Mouse (Mus musculus) neural tube, embryonic 13.5 days (tissue): ENCODE measurements at regions not wholly inside any gene's neighbourhood (a gene's known extent, or its start where the extent isn't known, plus 50 kb on each side); places are given as distances from the start of the nearest gene placed in this dataset.

Experiments used
- ATAC-seq: fragments of 200-750 bp; cut with Nextera tagmentation; 2 replicates; pipeline ENCODE4 v1.8.0; 2017; ENCODE audit warnings: low read depth, mild to moderate bottlenecking, moderate TSS enrichment, moderate library complexity
- H3K27ac ChIP-seq: fragments of 300-500 bp; sonication (generic); replicated peaks from 2 replicates; pipeline ENCODE4 v1.5.1; 2015; ENCODE audit warnings: moderate library complexity, mild to moderate bottlenecking, inconsistent platforms
- H3K27me3 ChIP-seq: fragments of 300-500 bp; sonication (generic); 2 replicates; pipeline ENCODE4 v1.6.1; 2015; ENCODE audit warnings: mild to moderate bottlenecking, inconsistent platforms
- H3K36me3 ChIP-seq: fragments of 300-500 bp; sonication (generic); 2 replicates; pipeline ENCODE4 v1.6.1; 2015; ENCODE audit warnings: mild to moderate bottlenecking, inconsistent platforms
- H3K4me1 ChIP-seq: fragments of 300-500 bp; sonication (generic); replicated peaks from 2 replicates; pipeline ENCODE4 v1.6.1; 2015; ENCODE audit warnings: inconsistent platforms
- H3K4me2 ChIP-seq: fragments of 300-500 bp; sonication (generic); 2 replicates; pipeline ENCODE4 v1.6.1; 2015; ENCODE audit warnings: inconsistent platforms, mild to moderate bottlenecking, moderate library complexity
- H3K4me3 ChIP-seq: fragments of 300-500 bp; sonication (generic); 2 replicates; pipeline ENCODE4 v1.5.1; 2015; ENCODE audit warnings: mild to moderate bottlenecking, inconsistent platforms
- H3K9ac ChIP-seq: fragments of 300-500 bp; sonication (generic); 2 replicates; pipeline ENCODE4 v1.6.1; 2015; ENCODE audit warnings: moderate library complexity, mild to moderate bottlenecking, inconsistent platforms
- H3K9me3 ChIP-seq: fragments of 300-500 bp; sonication (generic); 2 replicates; pipeline ENCODE4 v1.6.1; 2016; ENCODE audit warnings: inconsistent platforms
- WGBS: fragments of 180-500 bp; shearing (Covaris S2); methylation state at CpG from one replicate; pipeline ENCODE4 v1.1.7; 2015; 5-methylcytosine and 5-hydroxymethylcytosine counted together

DNA sequence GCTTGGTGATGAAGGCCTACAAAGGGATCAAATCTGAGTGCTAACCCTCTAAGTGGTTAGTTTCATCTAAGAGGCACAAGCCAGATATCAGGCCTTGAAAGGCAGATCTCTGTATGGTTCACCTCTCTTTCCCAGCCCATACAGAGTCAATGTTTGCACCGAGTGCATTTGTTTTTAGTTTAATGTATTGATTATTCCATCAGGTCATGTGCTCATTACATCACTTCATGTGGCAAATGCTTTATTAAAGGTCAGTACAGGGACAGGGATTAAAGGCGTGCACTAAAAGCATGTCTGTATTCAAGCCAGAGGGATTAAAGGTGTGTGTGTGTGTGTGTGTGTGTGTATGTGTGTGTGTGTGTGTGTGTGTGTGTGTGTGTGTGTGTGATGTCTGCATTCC lies 132.5 kb upstream of the Dcn start:
- Histone ChIP-seq H3K4me2 (no peak overlapping the region), H3K4me3 (no peak overlapping the region), H3K36me3 (no peaks in the 10 kb centered on the region), H3K4me1 (no peaks in the 10 kb centered on the region), H3K9ac (no peak overlapping the region), H3K9me3 (no peaks in the 10 kb centered on the region), H3K27me3 (no peaks in the 10 kb centered on the region), H3K27ac (no peak overlapping the region)
- 88% methylated on average over 2 of the region's 2 CpGs for WGBS
- ATAC-seq: no peak

DNA sequence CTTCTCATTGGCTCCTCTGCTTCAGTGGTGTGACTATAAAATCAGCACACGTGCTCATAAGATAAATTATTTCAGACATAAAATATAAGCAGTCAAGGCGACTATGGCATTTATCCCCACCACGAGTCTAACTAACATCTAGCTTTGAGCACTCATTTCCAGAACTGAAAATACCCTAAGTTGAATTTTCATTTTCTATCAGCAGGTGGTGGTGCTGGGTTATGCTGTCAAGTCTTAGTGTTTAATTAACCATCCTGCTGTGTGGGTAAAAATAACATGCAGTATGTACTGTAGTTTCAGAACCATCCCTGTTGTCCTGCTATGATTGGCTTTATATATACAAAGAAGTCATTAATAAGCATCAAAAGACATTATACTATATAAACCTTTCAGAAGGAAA lies 110.8 kb upstream of the Dcn start:
- no peak for ATAC-seq
- WGBS: 71% methylated on average over 3 of the region's 3 CpGs
- Histone ChIP-seq H3K27me3 (no peaks in the 10 kb centered on the region), H3K4me3 (no peak overlapping the region), H3K9ac (no peak overlapping the region), H3K36me3 (no peaks in the 10 kb centered on the region), H3K9me3 (no peaks in the 10 kb centered on the region), H3K4me1 (no peaks in the 10 kb centered on the region), H3K4me2 (no peak overlapping the region), H3K27ac (no peak overlapping the region)

DNA sequence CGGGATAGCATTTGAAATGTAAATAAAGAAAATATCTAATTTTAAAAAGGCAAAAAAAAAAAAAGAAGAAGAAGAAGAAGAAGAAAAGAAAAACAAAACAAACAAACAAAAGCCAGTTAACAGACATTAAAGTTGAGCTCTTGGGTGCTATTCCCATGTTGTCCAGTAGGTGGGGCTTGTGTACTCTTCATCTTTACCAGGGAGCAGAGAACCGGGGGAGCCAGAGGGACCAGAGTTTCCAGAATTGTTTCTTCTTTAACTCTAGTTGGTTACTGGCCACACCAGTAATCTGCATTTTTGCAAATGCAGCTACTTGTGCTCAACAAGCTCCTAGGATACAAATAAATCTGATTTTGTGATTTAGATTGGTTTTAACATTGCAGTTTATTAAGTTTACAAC lies 103.6 kb upstream of the Dcn start:
- Histone ChIP-seq H3K4me1 (no peaks in the 10 kb centered on the region), H3K4me2 (no peak overlapping the region), H3K27me3 (no peaks in the 10 kb centered on the region), H3K9ac (no peak overlapping the region), H3K36me3 (no peaks in the 10 kb centered on the region), H3K27ac (no peak overlapping the region), H3K4me3 (no peak overlapping the region), H3K9me3 (no peaks in the 10 kb centered on the region)
- WGBS: 13% methylated on average over 2 of the region's 2 CpGs
- no peak for ATAC-seq

- no peak for ATAC-seq
- WGBS: 71% methylated on average over 4 of the region's 4 CpGs
- Histone ChIP-seq H3K4me3 (no peak overlapping the region), H3K27me3 (no peaks in the 10 kb centered on the region), H3K4me1 (no peaks in the 10 kb centered on the region), H3K36me3 (no peaks in the 10 kb centered on the region), H3K4me2 (no peak overlapping the region), H3K9ac (no peak overlapping the region), H3K9me3 (no peaks in the 10 kb centered on the region), H3K27ac (no peak overlapping the region)
These were observed 103.0 kb upstream of the Dcn start for GRCm38 (mm10) chr10:97376376-97376775.

- no peak overlapping the region for H3K9ac ChIP-seq
- no peaks in the 10 kb centered on the region for H3K27me3 ChIP-seq
- no peaks in the 10 kb centered on the region for H3K36me3 ChIP-seq
- no peak overlapping the region for H3K27ac ChIP-seq
- H3K9me3 ChIP-seq: no peaks in the 10 kb centered on the region
- H3K4me2 ChIP-seq: no peak overlapping the region
- no peak for ATAC-seq
- no peaks in the 10 kb centered on the region for H3K4me1 ChIP-seq
- H3K4me3 ChIP-seq: no peak overlapping the region
These were observed 97.8 kb upstream of the Dcn start for GRCm38 (mm10) chr10:97381586-97381985.

DNA sequence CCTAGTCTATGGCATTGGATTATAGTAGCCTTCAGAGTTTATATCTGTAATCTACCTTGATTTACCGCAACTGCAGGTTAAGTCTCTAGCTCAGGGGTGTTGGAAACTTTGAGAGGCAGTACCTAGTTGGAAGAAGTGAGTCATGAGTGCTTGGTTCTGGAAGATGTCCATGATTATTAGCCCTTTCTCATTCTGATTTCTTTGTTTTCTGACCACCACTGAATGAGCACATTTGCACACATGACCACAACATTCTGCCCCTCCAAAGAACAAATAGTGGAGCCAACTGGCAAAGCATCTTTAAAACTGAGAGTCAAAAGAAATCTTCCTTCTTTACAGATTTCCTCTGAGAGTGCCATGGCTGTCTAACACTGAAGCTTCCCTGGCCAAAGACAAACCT lies 95.5 kb upstream of the Dcn start:
- H3K4me2 ChIP-seq: no peak overlapping the region
- no peaks in the 10 kb centered on the region for H3K27me3 ChIP-seq
- no peaks in the 10 kb centered on the region for H3K4me1 ChIP-seq
- H3K9me3 ChIP-seq: no peaks in the 10 kb centered on the region
- no peak for ATAC-seq
- no peak overlapping the region for H3K9ac ChIP-seq
- no peak overlapping the region for H3K27ac ChIP-seq
- WGBS: 97% methylated on average over 1 of the region's 1 CpGs
- no peaks in the 10 kb centered on the region for H3K36me3 ChIP-seq
- H3K4me3 ChIP-seq: no peak overlapping the region

DNA sequence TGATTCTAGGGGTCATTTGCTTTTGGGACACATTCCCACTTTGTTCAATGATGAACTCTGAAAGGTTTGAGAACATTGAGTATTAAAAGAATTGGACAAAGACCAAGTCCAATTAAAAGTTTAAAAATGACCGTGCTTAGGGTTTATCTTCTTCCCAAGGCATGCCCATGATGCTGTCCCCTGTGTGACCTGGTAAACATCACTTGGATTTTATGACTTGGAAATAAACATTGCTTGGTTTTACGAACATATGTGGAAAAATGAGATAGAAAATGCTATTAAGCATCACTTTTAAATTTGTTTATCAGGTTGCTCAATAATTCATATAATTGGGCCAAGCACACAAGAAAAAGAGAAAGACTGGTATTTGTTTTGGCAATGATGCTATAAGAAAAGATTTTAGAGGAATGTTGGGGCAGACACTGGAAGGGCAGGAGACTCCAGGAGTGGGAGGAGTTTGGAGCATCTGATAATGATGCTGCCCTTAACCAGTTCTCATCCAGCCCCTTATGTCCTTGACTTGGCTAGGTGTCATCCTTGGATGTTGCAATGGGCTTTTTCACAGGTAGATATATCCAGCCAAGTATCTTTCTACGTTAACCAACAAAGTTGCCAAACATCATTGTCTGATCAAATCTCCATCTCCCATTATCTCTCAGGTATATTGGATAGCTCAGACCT lies 92.1 kb upstream of the Dcn start:
- ATAC-seq: no peak
- Histone ChIP-seq H3K36me3 (no peaks in the 10 kb centered on the region), H3K27me3 (no peaks in the 10 kb centered on the region), H3K4me1 (no peaks in the 10 kb centered on the region), H3K9me3 (no peaks in the 10 kb centered on the region), H3K9ac (no peak overlapping the region), H3K4me3 (no peak overlapping the region), H3K27ac (no peak overlapping the region), H3K4me2 (no peak overlapping the region)
- 82% methylated on average over 3 of the region's 3 CpGs for WGBS

DNA sequence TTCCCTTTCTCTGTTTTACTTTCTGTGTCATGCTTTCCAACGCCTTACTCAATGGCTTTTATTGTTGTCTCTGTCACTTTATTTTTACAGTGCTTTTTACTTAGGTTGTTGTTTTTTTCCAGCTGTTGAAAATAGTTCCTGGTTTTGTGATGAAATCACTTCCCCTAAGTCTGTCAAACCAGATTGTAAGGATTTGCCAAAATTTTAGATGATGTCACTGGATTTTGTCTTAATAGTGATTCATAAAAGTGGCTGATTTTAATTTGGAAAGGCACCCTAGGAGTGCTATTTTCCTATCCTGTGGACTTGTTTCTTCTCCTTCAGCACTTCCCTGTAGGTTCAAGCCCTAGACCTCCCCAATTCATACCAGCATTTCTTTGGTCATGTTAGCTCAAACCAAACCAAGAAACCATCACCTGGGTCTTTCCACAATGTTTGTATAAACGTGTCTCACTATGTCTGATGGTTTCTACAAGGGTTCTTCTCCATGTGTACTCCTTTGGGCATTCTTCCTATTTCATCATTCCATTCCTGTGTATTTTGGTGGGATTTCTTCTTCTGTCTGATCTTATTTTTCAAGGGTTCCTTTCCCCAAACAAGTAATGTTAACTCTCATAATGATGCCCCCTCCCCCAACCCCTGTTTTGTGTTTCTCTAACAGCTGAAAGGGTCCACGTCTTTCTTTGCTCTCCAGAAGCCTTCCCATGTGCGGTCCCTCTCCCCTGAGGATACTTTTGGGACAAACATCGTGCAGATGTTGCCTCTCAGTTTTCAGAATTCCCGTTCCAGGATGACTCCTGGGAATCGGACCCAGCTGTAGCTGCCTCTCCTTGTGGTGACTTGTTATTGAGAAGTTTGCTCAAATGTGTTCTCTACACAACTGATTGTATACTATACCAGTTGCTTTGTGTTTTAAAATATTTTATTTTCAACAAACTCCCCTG lies 89.5 kb upstream of the Dcn start:
- H3K9me3 ChIP-seq: no peaks in the 10 kb centered on the region
- no peaks in the 10 kb centered on the region for H3K27me3 ChIP-seq
- H3K36me3 ChIP-seq: no peaks in the 10 kb centered on the region
- no peak overlapping the region for H3K9ac ChIP-seq
- no peak overlapping the region for H3K4me3 ChIP-seq
- 72% methylated on average over 7 of the region's 7 CpGs for WGBS
- H3K4me1 ChIP-seq: no peaks in the 10 kb centered on the region
- ATAC-seq: no peak
- H3K27ac ChIP-seq: no peak overlapping the region
- H3K4me2 ChIP-seq: no peak overlapping the region

- no peak for ATAC-seq
- WGBS: 79% methylated on average over 9 of the region's 9 CpGs
- H3K9me3 ChIP-seq: no peaks in the 10 kb centered on the region
These were observed 82.2 kb upstream of the Dcn start for GRCm38 (mm10) chr10:97397062-97397771.

GRCm38 (mm10) chr10:97397896-97398295 lies 81.5 kb upstream of the Dcn start:
- no peak for ATAC-seq
- no peak overlapping the region for H3K27ac ChIP-seq
- no peak overlapping the region for H3K9ac ChIP-seq

More at GRCm38 (mm10) chr10:97397062-97397771, 82.2 kb upstream of the Dcn start:
- Histone ChIP-seq H3K4me1 (no peaks in the 10 kb centered on the region), H3K4me3 (no peak overlapping the region), H3K27ac (no peak overlapping the region), H3K4me2 (no peak overlapping the region), H3K27me3 (no peaks in the 10 kb centered on the region), H3K9ac (no peak overlapping the region), H3K36me3 (no peaks in the 10 kb centered on the region)

GRCm38 (mm10) chr10:97402524-97402923 lies 76.9 kb upstream of the Dcn start:
- 92% methylated on average over 2 of the region's 2 CpGs for WGBS
- H3K27me3 ChIP-seq: no peaks in the 10 kb centered on the region
- no peaks in the 10 kb centered on the region for H3K4me1 ChIP-seq
- no peak overlapping the region for H3K27ac ChIP-seq
- no peaks in the 10 kb centered on the region for H3K36me3 ChIP-seq
- H3K4me2 ChIP-seq: no peak overlapping the region
- H3K9me3 ChIP-seq: no peaks in the 10 kb centered on the region
- no peak overlapping the region for H3K9ac ChIP-seq
- no peak for ATAC-seq
- no peak overlapping the region for H3K4me3 ChIP-seq

More at GRCm38 (mm10) chr10:97397896-97398295, 81.5 kb upstream of the Dcn start:
- H3K9me3 ChIP-seq: no peaks in the 10 kb centered on the region
- H3K27me3 ChIP-seq: no peaks in the 10 kb centered on the region
- H3K4me1 ChIP-seq: no peaks in the 10 kb centered on the region
- 87% methylated on average over 2 of the region's 2 CpGs for WGBS
- no peaks in the 10 kb centered on the region for H3K36me3 ChIP-seq
- no peak overlapping the region for H3K4me2 ChIP-seq
- no peak overlapping the region for H3K4me3 ChIP-seq

DNA sequence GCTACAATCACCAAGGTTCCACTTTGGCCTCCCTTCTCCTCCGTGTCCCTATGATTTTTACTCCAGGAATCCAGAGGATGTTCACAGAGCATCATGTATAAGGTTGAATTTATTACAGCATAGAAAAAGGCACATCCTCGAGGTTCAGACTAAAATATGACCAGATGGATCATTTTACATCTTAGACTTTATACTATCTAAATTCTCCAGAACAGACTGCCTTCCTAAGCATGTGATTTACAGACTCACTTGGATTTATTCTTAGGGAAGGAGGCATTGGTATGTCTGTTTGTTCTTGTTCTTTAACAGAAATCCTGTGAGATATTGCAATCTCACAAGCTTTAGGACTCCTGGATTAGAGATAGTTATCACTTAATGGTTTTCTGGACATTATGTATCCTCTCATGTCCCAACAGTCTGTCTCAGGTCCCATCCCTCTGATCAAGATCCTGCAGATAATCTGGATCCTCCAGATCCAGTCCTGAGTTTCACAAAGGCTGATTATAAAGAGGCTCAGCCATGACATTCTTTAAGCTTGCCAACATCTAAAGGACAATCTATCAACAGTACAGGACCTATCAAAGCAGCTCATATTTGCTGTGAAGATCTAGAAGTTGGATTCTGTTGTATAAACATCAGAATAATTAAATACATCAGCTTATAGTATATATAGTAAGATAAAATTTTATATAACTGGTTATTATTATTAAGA lies 75.2 kb upstream of the Dcn start:
- no peak overlapping the region for H3K27ac ChIP-seq
- 60% methylated on average over 2 of the region's 2 CpGs for WGBS
- no peak overlapping the region for H3K4me2 ChIP-seq
- no peak for ATAC-seq
- no peaks in the 10 kb centered on the region for H3K9me3 ChIP-seq
- no peaks in the 10 kb centered on the region for H3K27me3 ChIP-seq
- H3K36me3 ChIP-seq: no peaks in the 10 kb centered on the region
- no peak overlapping the region for H3K4me3 ChIP-seq
- no peaks in the 10 kb centered on the region for H3K4me1 ChIP-seq
- H3K9ac ChIP-seq: no peak overlapping the region
